Mouse (Mus musculus) lung, postnatal 14 days (tissue): Measurements from ENCODE around the gene Eif6.

Experiments used
- DNase-seq: peaks from one replicate; pipeline ENCODE4 v3.0.0; 2021

Eif6 gene

GRCm38 (mm10) chr2:155820779-155821178 lies 5.9 kb downstream of the Eif6 start:
- DNase-seq, result no peak

DNA sequence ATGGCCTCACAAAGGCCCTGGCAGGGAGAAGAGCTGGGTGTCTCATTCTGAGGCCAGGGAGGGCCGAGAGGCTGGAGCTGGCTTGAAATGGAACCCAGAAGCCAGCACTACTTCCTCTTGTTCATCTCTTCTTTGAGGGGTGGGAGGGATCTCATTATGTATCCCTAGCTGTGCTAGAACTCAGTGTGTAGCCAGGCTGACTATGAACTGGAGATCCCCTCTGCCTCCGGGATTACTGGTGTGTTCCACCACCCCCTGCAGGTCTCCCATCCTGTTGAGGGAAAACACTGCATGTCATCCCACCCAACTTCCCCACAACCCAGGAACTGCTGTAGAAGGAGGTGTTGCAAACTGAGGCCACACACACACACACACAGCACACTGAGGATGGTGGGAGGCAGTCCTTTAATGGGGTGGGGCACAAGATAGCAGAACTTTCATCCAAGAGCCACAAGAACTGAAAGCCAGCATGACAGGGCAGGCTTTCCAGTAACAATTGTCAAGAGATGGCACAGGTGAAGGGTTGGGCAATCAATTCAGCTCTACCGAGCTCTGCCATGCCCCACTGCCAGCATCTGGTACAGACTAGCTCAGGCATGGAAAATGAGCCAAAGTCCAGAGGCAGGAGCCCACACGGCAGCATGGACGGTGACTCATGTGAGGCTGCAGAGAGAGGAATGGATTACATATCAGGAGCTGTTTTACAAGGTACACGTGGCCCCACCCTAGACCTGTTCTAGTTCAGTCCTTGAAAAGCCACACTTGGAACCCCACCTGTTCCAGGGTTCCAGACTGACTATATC lies 7.1 kb downstream of the Eif6 start:
- DNase-seq, result no peak

GRCm38 (mm10) chr2:155819392-155819448 lies 7.5 kb downstream of the Eif6 start, which contains the start of gene BC029722:
Gene BC029722, minus strand, starts transcription at chr2:155819426.
- DNase-seq, result no peak

GRCm38 (mm10) chr2:155818596-155819391 lies 7.9 kb downstream of the Eif6 start:
- peak; percentile 95 for DNase-seq

DNA sequence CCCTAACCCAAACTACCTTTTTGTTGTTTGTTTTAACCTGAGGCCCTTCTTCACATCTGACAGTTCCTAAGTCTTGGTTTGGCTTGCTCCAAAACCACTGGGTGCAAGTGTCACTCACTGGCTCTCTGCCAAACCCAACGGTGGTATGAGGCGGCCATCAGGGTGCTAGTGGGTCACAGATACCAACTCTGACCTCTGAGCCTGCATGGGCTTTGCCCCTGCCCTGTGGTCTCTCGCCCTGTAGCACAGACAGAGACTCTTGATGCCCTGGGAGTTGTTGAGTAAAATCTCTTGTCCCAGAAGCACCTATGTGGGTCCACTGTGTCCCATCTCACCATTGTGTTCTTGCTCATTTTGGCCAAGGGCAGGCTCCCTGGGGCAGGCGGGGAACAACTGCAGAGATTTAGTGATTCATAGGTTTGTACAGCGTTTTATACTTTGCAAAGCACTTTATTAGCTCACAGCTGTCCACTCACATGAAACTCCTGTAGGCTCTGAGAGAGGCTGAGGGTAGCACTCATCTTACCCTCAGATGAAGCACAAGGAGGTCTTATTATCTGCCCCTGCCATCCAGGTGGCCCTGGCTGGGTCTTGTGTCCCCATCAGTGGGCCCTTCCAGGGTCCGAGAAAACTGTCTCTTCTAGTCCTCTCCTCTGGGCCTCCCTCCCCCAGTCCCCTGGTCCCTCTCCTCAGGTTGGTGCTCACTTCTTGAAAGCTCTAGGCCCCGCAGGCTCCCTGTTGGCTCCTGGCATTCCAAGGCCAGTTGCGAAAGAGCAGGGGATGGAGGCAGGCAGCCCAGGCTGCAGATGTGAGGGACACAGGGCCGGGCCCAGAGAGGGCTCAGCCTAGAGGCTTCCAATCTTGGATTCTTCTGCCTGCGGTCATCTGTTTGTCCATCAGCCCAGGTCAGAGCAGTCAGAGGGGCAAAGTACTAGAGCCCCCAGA lies 9.2 kb downstream of the Eif6 start:
- no peak for DNase-seq

DNA sequence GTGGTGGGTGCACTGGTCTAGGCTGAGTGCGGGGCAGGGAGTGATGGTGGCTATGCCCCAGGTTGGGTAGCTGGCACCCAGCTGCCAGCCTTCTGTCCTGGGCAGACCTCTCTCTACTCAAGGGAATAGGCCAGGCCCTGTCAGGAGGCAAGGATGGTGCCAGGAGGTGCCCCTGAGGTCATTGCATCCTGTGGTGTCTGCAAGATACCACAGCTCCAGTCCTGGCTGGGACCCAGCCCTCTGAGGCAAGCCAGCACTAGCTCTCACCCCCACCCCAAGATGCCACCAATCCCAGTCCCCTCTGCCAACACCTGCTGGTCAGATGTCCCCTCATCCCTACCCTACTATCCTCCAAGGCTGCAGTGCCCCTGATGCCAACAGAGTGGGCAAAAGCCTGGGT lies 10.5 kb downstream of the Eif6 start:
- DNase-seq, result no peak

DNA sequence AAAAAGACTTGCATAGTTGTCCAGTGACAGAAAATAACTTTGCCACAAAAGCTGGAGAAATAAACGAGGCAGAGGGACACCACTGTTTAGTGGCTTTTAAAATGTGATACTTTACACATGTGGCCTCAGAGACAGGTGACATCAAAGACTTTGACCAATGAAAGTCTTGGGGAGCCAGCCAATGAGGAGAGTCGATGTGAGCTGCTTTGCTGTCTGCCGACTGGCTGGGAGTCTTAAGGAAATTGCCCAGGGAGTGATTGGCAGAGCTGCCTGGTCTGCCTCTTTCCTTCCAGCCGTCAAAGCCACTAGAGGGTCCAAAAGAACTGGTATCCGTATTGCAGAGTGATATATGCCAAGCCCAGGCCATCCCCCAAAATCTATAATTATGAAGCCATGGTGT lies 11.9 kb downstream of the Eif6 start:
- DNase-seq, result no peak

DNA sequence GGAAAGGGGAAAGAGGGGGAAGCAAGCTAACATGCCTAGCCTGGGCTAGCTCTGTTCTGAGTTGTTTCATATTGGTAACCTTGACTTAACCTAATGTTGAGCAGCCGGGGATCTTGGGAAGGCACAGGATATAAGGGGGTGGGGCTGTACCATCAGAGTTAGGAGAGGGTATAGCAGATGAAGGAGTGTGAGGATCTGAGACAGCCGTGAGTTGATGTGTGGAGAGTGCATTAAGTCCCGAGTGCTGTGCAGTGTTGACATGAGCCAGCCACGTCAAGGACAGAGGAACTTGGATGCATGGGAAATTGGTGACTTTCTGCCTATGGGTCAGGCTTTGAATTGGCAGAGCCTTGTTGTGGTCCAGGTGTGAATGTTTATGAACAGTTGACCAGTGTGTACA lies 14.1 kb downstream of the Eif6 start:
- DNase-seq, result no peak

DNA sequence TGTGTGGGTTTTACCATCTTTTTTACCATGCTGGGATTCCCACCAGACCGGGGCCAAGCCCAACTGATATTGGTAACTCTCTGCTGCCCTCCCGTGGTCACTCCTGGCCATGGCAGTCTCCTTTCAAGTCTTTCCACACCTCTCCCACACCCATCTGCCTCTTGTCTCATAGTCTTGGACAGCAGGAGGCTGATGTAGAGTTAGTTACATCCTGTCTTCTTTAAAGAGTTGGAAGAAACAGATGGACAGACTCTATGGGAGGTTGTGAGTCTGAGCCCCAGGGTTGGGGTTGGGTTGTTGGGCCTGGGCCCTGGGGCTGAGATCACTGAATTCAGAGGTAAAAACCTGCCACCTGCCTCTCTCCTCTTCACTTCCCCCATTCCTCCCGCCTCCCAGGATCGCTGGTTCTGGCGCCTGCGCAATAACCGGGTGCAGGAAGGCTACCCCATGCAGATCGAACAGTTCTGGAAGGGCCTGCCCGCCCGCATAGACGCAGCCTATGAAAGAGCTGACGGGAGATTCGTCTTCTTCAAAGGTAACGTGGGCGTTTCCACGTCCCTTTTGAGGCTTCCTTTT lies 14.8 kb downstream of the Eif6 start:
- peak; percentile 84 for DNase-seq

- no peak for DNase-seq
Observed at GRCm38 (mm10) chr2:155809620-155810019, 17.1 kb downstream of the Eif6 start.

- no peak for DNase-seq
Observed at GRCm38 (mm10) chr2:155807408-155807807, 19.3 kb downstream of the Eif6 start.

- DNase-seq, result peak; percentile 29
Observed at GRCm38 (mm10) chr2:155806548-155806947, 20.2 kb downstream of the Eif6 start.

DNA sequence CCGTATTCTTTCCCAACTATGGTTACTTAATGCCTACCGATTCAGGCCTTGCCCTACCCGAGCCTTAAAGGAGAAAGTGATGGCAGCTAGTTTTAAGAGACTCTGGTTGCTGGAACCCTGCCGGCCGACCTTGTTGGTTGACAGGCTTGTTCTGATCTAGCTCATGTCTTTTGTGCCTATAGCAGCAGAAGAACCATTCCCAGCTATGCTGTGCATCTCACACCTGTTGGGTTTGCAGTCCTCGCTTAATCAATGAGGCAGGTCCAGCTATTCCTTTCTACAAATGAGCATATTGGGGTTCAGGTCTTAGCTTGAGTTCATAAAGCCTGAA lies 20.8 kb downstream of the Eif6 start:
- DNase-seq, result no peak

DNA sequence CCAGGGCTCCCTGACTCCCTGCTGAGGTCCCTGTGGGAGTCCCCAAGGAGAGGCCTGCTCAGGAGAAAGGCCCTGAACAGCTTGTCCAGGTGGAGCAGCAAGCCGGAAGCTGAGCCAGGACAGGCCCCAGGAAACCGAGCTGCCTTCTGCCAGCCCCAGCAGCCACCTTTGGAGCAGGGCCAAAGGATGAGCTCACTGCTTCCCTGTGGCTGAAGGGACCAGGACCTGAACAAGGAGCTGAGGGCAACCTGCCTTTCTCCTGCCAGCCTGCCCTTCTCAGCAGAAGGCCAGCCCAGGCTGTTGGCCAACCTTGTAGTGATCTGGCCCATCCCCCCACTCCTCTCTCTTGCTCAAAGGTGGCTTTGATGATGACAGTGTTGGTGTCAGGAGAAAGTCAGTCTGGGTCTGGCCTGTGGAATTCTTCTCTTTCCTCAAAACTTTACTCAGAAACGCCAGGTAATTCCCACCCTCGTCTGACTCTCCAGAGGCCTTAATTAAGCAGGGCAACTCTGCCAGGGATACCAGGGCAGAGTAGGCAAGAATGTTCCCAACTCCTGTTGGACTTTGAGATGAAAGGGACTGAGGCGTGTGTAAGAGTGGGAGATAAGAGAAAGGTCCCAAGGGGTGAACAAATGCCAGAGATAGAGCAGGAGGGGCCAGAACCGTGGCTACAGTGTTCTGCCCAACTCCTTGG lies 21.3 kb downstream of the Eif6 start:
- DNase-seq, result peak; percentile 48

- DNase-seq, result no peak
Observed at GRCm38 (mm10) chr2:155804053-155804452, 22.7 kb downstream of the Eif6 start.

- no peak for DNase-seq
Observed at GRCm38 (mm10) chr2:155802761-155803160, 24.0 kb downstream of the Eif6 start.

GRCm38 (mm10) chr2:155798613-155799012 lies 28.1 kb downstream of the Eif6 start:
- no peak for DNase-seq

DNA sequence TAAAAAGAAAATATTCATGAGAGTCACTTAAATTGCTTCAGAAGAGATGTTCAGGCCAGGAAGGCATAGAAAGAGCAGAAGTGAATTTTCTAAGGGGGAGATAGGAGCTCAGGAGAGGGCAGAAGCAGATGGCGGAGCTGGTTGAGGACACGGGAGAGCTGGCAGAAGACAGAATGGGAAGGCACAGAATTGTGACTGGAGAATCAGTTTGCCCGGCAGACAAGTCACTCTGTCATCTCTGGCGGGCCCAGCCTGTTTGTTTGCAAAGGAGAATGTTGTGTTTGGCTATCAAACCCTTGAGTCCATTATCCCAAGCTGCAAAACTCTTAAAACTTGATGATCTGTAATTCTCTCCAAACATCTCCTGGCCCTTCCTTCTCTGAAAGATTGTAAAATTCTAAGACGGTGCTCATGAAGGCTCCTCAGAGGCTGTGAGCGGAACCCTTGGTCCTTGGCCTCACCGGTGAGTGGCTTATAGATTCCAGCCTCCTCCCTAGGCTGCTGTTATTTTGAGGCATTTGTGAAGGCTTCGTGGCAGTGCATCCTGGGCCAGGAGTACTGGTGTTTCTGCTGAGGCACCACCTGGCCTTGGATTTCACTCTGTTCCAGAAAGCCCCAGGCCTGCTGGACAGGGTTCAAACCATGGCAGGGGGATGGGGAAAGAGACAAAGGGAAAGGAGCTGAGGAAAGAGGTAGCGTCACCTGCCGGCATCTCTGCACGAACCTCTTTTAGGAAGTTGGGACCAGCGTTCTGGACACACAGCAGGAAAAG lies 31.9 kb downstream of the Eif6 start:
- no peak for DNase-seq

DNA sequence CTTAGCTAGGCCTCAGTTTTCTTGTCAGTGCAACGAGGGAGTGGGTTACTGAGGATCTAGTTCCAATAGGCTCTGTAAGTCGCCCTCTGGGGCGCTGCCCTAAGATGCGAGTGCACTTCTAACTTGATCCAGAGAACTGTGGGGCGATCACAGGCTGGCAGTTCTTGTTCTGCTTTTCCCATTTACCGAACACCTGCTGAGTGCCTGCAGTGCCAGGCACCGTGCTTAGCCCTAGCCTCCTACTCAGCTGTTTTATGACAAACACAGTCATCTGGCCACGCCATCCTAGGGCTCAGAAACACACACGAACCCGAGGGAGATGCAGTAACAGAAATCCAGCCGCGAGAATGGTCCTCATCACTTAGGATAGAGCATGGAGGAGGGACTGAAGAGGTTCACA lies 33.8 kb downstream of the Eif6 start:
- DNase-seq, result no peak

DNA sequence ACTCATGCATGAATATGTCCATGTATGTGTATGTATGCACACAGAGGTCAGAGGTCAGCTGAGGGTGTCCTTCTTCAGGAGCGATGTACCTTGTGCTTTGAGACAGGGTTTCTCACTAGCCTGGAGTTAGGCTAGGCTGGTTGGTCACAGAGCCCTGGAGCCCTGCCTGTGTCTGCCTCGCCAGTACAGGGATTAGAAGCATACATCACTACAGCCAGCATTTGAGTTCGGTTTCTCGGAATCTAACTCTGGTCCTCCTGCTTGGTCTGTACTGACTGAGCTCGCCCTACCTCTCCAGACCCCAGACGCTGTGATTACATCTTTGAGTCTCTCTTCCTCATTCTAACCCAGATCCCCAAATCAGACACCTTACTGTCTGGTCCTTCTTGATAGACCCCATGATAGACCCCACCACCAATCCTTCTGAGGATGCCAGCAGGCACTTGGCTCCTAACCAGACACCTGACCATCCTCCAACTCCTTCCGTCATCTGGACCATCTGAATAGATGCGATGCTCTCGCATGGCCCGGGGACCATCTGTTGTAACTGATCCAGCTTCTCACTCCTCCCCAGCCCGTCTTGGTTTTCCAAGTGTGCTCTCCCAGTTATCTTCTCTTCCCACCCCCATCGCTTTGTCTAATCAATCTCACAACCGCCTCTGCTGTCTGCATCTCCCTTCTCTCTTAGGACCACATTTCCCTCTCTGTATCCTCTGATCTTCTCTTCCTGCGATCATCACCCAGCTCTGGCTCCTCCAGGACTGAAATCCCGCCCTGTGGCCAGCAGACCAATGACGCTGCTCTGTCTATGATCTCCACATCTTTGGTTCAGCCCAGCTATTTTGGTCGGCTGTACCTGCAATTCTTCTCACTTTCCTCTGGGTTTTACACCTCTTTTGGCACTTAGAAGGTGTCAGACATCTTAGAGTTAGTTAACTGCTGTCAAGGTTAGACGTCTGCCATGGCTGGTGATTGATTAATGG lies 38.5 kb downstream of the Eif6 start:
- no peak for DNase-seq

DNA sequence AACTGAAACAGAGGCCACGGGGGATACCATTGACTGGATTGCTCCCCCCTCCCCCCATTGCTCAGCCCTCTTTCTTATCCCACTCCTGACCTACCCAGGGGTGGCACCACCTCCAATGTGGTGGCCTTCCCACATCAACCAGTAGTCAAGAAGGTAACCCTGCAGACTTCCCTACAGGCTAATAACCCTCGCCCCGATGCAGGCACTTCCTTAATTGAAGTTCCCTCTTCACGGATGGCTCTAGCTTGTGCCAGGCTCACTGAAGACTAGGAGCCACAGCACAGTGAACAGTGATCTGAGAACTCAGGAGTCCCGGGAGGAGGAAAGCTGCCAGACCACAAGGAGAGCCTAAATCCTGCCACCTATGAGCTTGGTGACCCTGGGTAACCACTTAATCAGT lies 39.8 kb downstream of the Eif6 start:
- no peak for DNase-seq
